Mouse (Mus musculus) thymus, adult 18-20 months (tissue): ENCODE measurements around the gene Slc35d1.
A peak's percentile ranks its signal among the peaks of the same experiment; 100 is the strongest.
"Not testable (repeated sequence)": the region's sequence is repeated elsewhere in the genome, so short reads cannot be mapped to it uniquely, and the experiment has no call there.

Experiments
- DNase-seq, 2 experiments: peaks; one replicate each; pipeline ENCODE4 v3.0.0; 2022; ENCODE audit warnings: mixed read lengths in 2 of 2

The Slc35d1 gene

DNA sequence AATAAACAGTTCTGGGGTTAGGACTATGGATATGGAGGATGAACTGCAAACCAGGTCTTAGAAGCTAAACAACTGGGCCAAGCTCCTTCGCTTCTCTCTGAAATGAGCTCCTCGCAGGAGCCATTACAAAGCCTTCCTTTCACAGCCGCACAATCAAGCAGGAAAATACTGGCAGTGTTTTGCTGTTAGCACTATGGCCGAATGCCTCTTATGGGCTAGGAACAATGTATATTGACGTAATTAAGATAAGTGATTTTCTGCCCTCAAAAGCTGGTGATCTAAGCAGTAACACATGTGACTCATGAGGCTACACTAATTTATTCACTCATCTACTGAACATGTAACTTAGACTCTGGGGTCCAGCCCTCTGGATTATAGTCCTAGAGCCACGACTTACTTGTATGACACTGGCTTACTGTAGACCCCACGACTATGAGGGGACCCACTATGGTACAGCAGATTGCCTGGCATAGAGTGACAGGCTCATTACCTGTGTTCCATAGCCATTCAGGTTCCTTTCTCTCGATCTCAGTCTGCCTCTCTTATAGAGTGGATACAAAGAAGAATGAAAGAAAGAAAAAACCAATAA, 34.6 kb downstream of the Slc35d1 start:
- DNase-seq: no peak

- DNase-seq: no peak
Observed at GRCm38 (mm10) chr4:103179581-103179980, 35.4 kb downstream of the Slc35d1 start.

DNA sequence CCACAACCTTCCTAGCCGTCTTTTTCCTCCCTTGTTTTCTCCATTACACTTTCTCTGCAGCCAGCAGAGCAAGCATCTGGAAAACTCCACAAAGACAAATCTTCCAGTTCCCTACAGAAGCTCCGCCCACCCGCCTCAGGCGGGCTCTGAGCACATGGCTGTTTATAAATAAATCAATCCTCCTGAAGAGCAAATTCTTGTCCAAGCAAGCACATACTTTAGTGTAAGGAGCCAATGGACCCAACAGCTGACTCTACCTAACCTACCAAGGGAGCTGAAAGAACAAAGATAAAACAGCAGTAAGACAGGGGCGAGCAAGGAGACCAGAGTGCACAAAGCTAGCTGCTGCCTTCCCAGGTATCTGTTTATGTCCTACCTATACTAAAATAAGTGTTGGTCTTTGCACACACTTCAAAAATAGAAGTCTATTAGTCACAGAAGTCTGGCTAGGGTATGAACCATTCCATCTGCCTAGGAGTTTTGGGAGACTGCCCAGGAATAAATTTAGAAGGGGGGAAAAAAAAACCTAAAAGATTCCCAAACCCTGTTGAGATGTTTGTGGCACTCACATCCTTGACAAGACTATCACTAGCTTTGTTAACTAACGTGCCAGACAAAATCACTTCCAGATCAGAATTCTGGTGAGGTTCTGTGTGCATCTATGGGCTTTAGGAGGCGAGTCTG, 36.2 kb downstream of the Slc35d1 start:
- DNase-seq: no peak

GRCm38 (mm10) chr4:103177681-103178080, 37.3 kb downstream of the Slc35d1 start:
- DNase-seq: no peak

DNA sequence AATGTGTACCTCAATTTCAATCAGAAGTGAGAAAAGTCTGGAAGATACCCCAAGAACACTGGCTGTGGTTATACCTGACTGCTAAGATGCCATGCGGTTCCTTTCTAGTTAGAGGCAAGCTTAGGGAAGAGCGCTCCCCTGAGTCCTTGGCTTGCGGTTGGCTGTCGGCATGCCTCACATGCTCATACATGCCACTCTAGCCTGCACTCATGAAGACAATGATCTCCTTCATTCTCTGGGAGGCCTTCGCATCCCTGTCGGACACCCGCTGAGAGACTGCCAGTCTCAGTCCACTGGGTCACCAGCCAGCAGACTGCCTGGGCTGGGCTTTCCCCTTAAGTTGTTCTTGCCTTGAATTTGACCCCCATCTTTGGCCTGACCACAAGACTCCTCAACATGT, 41.0 kb downstream of the Slc35d1 start:
- DNase-seq: no peak

GRCm38 (mm10) chr4:103173507-103173906, 41.5 kb downstream of the Slc35d1 start:
- no peak for DNase-seq

DNA sequence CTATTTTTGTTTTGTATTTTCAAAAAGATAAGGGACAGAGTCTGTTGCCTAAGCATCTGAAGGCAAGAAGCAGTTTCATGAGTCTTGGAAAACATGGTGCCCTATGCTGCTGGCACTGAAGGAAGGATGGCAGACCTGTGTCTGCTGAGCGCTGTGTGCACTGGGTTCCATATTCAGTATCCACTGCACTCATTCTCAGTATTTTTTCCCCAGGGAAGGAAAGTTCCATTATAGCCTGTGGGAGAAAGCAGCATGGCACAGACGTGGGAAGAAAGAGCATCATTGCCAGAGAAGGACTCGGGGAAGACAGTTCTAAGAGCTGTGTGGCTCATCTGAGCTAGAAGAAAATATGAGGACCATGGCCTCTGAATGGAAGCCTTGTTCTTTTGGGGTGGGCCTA, 43.7 kb downstream of the Slc35d1 start:
- no peak for DNase-seq

GRCm38 (mm10) chr4:103166198-103166597, 48.8 kb downstream of the Slc35d1 start:
- DNase-seq: not testable (repeated sequence)

GRCm38 (mm10) chr4:103158781-103159180, 56.2 kb downstream of the Slc35d1 start:
- DNase-seq: no peak

DNA sequence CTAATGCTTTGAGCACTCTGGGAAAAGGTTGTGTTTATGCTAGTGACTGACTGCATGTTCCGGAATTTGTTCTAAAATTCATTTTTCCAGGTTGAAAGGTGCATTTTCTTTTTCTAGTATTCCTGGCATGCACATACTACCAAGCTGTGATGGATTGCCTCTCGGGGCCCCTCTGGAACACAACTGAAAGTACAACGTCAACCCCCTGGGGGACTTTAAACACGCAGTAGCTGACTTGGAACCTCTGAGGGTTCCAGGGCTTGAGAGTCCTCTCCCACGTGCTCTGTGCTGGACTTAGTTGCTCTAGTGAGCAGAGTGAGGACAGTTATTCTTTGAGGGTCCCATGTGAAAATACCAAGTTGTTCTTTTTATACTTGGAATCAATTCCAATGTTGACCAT, 63.0 kb downstream of the Slc35d1 start:
- DNase-seq: no peak

DNA sequence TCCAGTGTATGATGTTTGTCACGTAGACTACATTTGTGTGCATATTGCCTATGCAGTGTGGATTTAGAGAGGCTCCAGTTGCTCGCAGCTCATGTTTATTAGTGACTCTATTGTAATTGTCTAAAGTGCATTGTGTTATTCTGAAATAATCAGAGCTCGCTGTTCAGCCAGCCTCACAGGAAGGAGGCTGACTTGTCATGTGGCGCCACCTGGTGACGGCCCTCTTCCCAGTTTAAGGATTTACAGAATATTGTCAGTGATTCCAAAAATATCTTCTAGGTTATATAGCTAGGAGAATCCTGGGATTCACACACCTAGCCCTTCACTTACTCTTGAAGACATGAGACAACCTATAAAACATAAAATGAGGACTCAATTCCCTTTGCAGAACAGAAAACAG, 68.6 kb downstream of the Slc35d1 start:
- DNase-seq: peak; percentile 51 to 61

DNA sequence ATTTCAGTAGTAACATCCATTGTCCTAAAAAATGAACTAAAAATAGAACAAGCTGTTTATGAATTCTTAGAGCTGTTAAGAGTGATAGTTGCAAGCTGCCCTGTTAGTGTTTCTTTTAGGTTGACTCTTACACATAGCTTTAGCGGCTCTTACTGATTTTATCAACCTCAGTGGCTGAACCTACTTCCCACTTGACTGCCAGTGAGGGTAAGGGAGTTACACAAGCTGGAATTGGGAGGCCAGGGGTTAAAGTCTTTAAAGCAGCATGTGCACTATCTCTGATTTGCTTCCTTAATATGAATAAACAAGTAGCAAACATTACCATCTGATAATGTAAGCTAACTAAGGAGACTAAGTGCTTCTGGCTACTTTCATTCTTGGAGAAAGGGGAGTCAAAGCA, 78.0 kb downstream of the Slc35d1 start:
- no peak for DNase-seq

DNA sequence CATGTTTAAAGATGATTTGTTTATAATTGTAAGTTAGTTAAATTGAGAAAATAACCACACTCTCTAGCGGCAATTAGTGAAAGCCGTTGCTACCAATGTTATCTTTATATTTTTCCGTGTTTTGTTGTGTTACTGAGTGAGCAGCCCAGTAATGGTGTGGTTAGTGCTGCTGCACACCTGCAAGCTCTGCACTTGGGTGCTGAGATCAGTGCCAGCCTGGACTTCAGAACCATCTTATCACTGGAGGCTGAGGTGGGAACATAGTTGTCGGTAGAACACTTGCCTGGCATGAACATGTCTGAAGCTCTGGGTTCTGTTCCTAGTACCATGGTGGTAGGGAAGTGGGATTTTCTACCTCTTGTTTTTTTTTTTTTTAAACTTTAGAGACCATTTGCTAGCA, 88.4 kb downstream of the Slc35d1 start:
- DNase-seq: no peak

GRCm38 (mm10) chr4:103123606-103124005, 91.4 kb downstream of the Slc35d1 start:
- DNase-seq: no peak

GRCm38 (mm10) chr4:103123086-103123485, 91.9 kb downstream of the Slc35d1 start:
- no peak for DNase-seq

DNA sequence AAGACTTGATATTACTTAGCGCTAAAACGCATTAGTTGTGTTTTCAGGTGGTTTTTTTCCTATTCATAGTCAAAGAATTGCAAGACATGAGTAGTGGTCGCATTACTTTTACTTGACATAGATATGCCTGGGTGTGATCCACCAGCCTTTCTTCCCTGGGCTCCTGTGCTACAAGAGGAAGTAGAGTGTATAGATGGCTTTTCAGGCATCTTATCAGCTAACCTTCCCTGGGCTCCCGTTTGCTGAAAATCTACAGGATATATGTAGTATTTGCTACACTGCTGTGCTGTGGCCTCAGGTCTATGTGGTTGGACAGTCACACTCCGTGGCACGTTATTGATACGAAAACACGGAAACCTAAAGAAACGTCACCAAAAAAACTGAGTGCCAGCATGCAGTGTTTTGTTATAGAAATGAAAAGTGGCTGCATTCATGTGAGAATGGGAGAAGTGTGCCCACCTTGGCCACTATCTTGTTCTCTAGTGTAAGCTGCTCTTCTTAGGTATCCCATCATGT, 94.0 kb downstream of the Slc35d1 start:
- DNase-seq: no peak
